Mouse (Mus musculus) thymus, adult 18-20 months (tissue): ENCODE measurements around the gene Tppp3.

ENCODE experiments used
- DNase-seq, 2 experiments: peaks; one replicate each; pipeline ENCODE4 v3.0.0; 2022; ENCODE audit warnings: mixed read lengths in 2 of 2

Tppp3 gene

GRCm38 (mm10) chr8:105484030-105484368 lies 12.7 kb upstream of the Tppp3 start:
- no peak for DNase-seq

GRCm38 (mm10) chr8:105483212-105484029 lies 12.1 kb upstream of the Tppp3 start:
- no peak for DNase-seq

GRCm38 (mm10) chr8:105482123-105482522 lies 10.8 kb upstream of the Tppp3 start:
- DNase-seq: no peak

GRCm38 (mm10) chr8:105481453-105481852 lies 10.1 kb upstream of the Tppp3 start:
- no peak for DNase-seq

- no peak for DNase-seq
These were observed 9.7 kb upstream of the Tppp3 start for GRCm38 (mm10) chr8:105481013-105481412.

- DNase-seq: no peak
These were observed 6.5 kb upstream of the Tppp3 start for GRCm38 (mm10) chr8:105477792-105478191.

- DNase-seq: no peak
These were observed 5.5 kb upstream of the Tppp3 start for GRCm38 (mm10) chr8:105476628-105477413.

- DNase-seq: no peak
These were observed 4.8 kb upstream of the Tppp3 start for GRCm38 (mm10) chr8:105476161-105476560.

- DNase-seq: no peak
These were observed 4.4 kb upstream of the Tppp3 start for GRCm38 (mm10) chr8:105475742-105476141.

- no peak for DNase-seq
These were observed 3.9 kb upstream of the Tppp3 start for GRCm38 (mm10) chr8:105475254-105475653.

- no peak for DNase-seq
These were observed 3.4 kb upstream of the Tppp3 start for GRCm38 (mm10) chr8:105474680-105475079.

GRCm38 (mm10) chr8:105473816-105474606 lies 2.7 kb upstream of the Tppp3 start:
- no peak for DNase-seq

- no peak for DNase-seq
These were observed 1.7 kb upstream of the Tppp3 start for GRCm38 (mm10) chr8:105472983-105473382.

- DNase-seq: no peak
These were observed 1.1 kb upstream of the Tppp3 start for GRCm38 (mm10) chr8:105472414-105472932.

- no peak for DNase-seq
These were observed 529 bp downstream of the Tppp3 start for GRCm38 (mm10) chr8:105470681-105471313.

GRCm38 (mm10) chr8:105470262-105470661 lies 1.1 kb downstream of the Tppp3 start:
- no peak for DNase-seq

- DNase-seq: no peak
These were observed 1.5 kb downstream of the Tppp3 start for GRCm38 (mm10) chr8:105469816-105470215.

GRCm38 (mm10) chr8:105469041-105469695 lies 2.2 kb downstream of the Tppp3 start:
- DNase-seq: no peak

GRCm38 (mm10) chr8:105468002-105468720 lies 3.2 kb downstream of the Tppp3 start:
- DNase-seq: no peak

GRCm38 (mm10) chr8:105467396-105467985 lies 3.8 kb downstream of the Tppp3 start:
- DNase-seq: no peak
